Mouse (Mus musculus): ENCODE data around the gene Ptpn1.

Gene Ptpn1

GRCm38 (mm10) chr2:168016951-168017391 is 85.1 kb downstream of the Ptpn1 start:
- DNase-seq: peak; percentile 91

- DNase-seq: peak; percentile 86
These were observed 87.4 kb downstream of the Ptpn1 start for GRCm38 (mm10) chr2:168019201-168019715.

- no peak for DNase-seq
These were observed 92.0 kb downstream of the Ptpn1 start for GRCm38 (mm10) chr2:168023763-168024402.

GRCm38 (mm10) chr2:168025174-168025573 is 93.3 kb downstream of the Ptpn1 start:
- peak; percentile 89 for DNase-seq

- peak; percentile 60 for DNase-seq
These were observed 94.0 kb downstream of the Ptpn1 start for GRCm38 (mm10) chr2:168025882-168026281.

GRCm38 (mm10) chr2:168026467-168026866 is 94.6 kb downstream of the Ptpn1 start:
- DNase-seq: no peak

- DNase-seq: no peak
These were observed 96.5 kb downstream of the Ptpn1 start for GRCm38 (mm10) chr2:168028376-168028775.

All from kidney, postnatal 10 days (tissue).